Mouse (Mus musculus) layer of hippocampus, adult 11-12 months (tissue): ENCODE data around the gene Adamts4.
"Not testable (repeated sequence)": the region's sequence is repeated elsewhere in the genome, so short reads cannot be mapped to it uniquely, and the experiment has no call there.

Experiments used
- DNase-seq: peaks from one replicate; pipeline ENCODE4 v3.0.0; 2022; ENCODE audit warnings: low spot score

Gene Adamts4

DNA sequence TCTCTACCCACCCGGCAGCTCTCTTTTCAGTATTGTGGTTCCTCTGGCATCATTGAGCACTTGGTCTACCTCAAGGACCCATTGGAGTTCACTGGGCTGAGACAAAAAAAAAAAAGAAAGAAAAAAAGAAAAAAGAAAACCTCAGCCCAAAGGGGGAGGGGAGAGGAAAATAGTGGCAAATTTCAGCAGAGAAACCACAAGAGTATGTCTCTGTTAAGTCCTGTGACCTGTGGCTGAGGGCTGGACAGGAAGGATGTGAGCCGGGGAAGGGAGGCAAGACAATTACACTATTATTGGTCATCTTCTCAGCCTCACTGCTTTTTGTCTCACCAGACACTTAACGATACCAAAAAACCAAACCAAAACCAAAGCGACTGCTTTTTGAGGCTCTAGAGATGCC, 18.4 kb upstream of the Adamts4 start:
- no peak for DNase-seq

DNA sequence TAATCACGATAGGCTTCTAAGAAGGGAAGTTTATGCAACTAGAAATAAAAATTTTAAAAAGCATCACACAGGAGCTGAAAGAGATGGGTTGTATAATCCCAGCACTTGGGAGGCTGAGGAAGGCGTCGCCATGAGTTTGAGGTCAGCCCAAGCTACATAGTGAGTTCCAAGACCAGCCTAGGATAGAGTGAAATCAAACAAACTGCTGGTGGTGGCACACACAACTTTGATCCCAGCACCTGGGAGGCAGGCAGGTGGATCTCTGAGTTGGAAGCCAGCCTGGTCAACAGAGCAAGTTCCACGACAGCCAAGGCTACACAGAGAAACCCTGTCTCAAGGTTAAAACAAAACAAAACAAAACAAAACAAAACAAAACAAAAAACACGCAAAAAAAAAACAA, 17.9 kb upstream of the Adamts4 start:
- no peak for DNase-seq

GRCm38 (mm10) chr1:171232800-171233730, 17.2 kb upstream of the Adamts4 start:
- no peak for DNase-seq

DNA sequence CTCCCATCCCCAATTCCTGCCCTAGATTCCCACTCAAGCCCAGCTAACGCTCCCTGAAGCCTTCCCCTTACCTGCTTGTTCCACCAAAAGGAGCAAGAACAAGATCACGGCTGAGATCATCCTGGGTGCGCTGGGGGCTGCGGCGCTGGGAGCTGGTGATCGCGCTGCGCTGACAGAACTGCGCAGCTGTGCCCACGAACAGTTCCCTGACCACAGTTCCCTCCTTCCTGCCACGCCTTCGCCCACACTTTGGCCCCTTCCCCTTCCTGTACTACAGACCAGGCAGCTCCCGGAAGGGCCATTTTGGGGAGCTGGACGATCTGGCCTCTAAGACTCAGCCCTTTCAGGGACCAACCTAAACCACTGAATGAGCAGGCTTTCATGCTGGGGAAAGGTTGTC, 16.1 kb upstream of the Adamts4 start, which contains the start of gene Fcer1g:
Gene Fcer1g (minus strand): TSS at position 240 of the 400 bp plus-strand sequence.
- no peak for DNase-seq

DNA sequence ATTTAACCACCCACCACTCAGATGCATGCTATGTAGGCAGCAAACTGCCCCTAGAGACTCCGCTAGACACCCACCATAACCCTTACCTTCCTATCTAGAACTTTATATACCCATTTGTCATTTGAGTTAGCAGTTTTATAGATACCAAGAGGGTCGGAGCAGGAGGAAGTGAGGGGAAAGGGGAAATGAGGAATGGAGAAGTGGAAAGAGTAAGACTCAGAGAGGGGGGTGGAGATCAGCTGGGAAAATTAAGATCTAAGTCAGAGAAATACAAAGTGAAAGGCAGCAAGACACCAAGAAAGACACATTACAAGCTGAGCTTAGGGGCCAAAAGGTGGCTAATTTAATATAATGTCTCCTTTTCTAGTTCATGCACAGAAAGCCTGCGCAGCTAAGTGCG, 15.7 kb upstream of the Adamts4 start:
- no peak for DNase-seq

DNA sequence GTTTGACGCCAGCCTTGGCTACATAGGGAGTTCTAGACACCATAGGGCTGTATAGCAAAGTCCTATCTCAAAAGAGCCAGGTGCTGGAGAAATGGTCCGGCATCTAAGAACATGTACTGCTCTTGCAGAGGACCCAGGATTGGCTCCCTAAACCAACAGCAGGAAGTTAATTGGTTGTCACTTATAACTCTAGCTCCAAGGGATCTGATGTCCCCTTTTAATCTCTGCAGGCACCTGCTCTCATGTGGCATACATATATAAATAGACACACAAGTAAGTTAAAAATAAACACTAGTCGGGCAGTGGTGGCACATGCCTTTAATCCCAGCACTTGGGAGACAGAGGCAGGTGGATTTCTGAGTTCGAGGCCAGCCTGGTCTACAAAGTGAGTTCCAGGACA, 14.4 kb upstream of the Adamts4 start:
- DNase-seq: no peak

GRCm38 (mm10) chr1:171237438-171237837, 12.8 kb upstream of the Adamts4 start:
- no peak for DNase-seq

DNA sequence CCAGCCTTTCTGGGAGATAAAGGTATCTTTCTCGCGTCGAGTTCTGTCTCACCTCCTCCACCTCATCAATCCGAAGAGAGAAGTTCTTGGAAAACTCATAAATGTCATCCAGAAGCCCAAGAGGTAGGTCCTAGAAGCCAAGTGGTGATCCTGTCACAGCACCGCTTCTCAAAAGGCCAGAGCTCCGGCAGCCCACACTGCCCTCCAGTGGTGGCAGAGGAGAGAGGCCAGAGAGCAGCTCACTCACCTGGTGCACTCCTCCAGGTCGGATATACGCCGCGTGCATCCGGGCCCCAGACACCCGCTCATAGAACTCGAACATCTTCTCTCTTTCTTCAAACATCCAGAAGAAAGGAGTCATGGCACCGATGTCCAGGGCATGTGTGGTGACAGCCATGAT, 11.8 kb upstream of the Adamts4 start:
- peak; percentile 43 for DNase-seq

DNA sequence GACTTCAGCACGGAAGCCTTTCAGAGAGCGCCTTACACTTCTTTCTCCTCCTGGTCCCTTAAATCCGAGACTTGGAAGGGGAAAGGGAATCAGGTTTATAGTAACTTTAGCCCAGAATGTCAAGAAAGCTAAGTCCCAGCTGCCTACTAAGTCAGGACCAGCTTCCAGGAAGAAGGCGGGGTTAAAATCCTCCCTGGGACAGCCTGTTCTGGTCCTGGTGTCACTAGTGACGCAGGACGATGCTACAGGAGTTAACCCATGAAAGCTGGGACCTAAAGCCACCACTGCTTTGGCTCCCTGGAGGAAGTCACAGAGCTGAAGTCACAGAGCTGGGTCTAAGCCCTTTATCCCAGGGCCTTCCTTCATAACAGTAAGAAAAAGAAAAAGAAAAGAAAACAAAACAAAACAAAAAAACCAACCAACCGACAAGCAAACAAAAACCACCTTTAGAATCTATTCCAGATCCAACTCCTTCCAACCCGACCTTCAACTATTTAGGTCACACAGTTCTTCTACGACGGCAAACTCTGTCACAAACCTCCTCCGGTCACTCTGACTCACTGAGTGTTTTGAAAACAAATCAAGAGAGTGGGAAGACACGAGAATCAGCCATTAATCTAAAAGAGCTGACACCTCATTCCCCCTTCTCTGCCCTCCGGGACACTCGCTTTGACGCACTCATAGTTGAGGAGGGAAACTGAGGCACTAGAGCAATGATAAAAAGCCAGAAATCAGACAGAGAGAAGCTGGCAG, 10.1 kb upstream of the Adamts4 start:
- DNase-seq: no peak

DNA sequence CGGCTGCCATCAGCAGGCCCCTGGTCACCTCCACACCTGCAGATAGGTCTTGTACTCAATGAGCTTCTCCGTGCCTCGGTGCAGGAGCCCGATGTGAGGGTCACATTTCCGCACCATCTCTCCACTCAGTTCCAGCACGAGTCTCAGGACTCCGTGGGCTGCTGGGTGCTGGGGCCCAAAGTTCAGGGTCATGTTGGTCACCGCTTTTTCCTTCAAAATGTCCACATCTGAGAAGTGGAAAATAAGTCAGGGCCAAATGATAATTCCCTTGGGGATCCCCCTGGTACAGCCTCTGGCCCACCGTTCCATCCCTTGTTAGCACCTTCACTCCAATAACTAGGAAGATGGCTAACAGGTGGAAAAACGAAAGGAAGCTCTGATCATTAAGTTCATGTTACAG, 9.3 kb upstream of the Adamts4 start:
- no peak for DNase-seq

- not testable (repeated sequence) for DNase-seq
Measured at GRCm38 (mm10) chr1:171241952-171242351, 8.3 kb upstream of the Adamts4 start.

- DNase-seq: no peak
Measured at GRCm38 (mm10) chr1:171245353-171245752, 4.9 kb upstream of the Adamts4 start.

DNA sequence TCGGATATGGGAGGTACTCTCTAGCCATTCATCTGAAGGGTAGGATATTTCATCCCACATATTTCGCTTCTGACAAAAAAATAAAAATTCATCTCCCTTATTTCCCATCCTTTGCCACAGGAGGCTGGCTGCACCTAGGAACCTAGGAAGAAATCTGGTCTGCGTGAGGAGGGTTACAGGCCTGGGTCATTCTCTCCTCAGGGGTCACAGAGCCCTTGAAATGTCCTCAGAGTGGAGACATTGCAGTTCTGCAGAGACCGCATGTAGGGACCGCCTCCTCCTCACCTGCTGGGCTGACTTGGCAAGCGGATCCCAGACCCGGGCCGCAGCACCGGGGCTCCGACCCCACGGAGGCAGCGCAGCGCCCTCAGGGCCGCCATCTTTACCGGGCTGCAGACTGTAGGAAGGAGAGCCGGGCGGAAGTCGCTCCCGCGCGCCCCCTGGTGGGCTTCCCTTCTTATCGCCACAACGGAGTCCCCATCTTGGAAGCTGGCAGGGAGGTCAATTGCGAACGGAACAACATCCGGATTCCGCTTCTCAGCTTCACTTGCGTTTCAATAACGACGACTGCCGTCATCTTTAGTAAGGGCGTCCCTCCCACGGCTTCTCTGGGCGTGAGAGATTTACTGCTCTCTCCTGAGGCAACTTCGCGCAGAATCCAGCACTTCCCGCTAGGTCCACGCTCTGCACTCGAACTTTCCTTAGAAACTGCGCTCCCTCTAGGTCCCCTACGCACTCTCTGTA, 3.3 kb upstream of the Adamts4 start:
- peak; percentile 97 for DNase-seq

GRCm38 (mm10) chr1:171247453-171247841, 2.8 kb upstream of the Adamts4 start:
- no peak for DNase-seq

DNA sequence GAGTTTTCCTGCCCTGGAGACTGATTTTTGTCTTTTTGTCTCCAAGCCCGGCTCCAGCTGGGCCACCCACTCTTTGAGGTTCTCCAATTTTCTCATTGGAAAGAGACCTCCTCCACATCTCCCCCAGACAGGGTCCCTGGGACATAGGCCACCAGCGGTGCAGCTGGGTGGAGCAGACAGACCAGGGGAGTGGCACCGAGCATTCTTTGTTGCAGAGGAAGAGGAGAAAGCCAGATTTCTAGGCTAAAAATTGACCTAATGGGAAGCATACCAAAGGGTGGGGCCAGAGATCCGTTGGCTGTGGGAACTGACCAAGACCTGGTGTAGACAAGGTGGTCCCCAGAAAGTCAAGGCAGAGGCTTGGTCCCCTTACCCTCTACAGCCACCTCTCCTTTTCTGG, 2.3 kb upstream of the Adamts4 start:
- DNase-seq: no peak

DNA sequence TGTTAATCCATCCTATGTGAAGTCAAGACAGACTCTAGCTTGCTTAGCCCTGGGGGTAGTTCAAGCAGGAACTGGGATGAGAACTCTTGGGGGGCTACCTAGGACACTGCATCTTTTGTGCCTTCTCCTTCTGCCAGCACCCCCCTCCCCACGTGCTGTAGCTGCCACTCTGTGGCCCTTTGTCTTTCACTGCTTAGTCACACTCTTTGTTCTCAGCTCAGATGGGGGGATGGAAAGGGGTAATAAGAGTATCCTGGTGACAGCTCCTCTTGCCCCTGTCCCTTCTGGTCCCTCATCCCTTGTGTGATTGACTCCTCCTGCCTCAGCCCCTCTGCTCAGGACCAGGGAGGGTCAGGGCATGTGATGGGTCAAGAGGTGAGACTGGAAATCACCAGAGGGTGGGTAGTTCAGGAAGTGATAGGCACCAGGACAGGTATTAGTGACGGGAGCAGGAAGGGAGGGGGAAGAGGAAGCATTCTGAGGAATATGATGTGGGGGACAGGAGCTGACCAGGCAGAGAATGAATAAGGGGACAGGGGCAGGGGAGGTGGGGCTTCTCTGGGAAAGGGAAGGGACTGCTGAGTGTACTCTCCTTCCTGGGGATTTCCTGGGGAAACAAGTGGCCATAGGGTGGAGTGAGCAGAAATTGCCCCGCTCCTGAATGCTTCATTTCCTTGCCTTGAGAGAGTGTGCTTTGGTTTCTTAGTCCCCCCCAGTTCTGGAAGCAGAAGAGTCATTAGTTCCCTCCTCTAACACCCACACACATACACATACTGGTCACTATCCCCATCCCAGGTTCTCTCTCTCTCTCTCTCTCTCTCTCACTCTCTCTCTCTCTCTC, 1.6 kb upstream of the Adamts4 start:
- DNase-seq: peak; percentile 58

GRCm38 (mm10) chr1:171250680-171251593, 716 bp downstream of the Adamts4 start, which contains the start of gene Ndufs2:
Gene Ndufs2 (minus strand): TSS chr1:171251388.
- no peak for DNase-seq

DNA sequence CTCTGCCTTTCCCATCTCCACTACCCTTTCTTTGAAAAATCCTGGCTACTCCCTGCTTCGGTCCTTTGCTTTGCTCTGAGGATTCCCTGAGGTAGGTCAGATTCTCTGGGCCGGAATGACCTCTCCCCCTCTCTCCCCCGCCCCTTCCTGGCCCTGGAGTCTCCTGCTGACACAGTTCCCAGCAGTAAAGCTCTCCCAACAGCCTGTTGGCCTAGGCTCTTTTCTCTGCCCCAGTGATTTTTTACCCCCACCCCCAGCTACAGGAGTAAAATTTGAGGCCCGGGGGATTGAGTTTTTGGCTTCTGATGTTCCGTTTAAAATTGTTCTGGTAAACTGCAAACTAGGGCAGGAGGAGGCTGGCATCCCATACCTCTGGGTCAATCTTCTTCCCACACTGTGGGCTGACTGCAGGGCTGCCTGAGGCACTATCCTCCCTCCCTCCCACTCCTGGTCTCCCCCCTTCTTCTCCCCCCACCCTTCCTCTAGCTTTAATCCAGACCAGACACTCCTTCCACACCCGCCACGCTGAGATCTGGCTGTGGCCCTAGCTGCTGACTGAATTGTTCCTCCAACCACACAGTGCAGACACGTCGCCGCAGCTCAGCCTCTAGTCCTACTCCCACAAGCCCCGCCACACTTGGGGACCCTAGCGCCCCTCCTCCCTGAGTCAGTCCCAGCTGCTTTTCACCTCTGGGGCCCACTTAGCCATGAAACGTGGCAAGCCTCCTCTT, 1.5 kb downstream of the Adamts4 start:
- DNase-seq: no peak

- DNase-seq: no peak
Measured at GRCm38 (mm10) chr1:171252415-171252814, 2.2 kb downstream of the Adamts4 start.
